Mouse (Mus musculus) testis, postnatal 10 days (tissue): ENCODE data around the gene Scgb2b19.
"Not testable (repeated sequence)": the region's sequence is repeated elsewhere in the genome, so short reads cannot be mapped to it uniquely, and the experiment has no call there.

ENCODE experiments used
- DNase-seq: peaks from one replicate; pipeline ENCODE4 v3.0.0; 2021; ENCODE audit warnings: low spot score

Scgb2b19 gene

DNA sequence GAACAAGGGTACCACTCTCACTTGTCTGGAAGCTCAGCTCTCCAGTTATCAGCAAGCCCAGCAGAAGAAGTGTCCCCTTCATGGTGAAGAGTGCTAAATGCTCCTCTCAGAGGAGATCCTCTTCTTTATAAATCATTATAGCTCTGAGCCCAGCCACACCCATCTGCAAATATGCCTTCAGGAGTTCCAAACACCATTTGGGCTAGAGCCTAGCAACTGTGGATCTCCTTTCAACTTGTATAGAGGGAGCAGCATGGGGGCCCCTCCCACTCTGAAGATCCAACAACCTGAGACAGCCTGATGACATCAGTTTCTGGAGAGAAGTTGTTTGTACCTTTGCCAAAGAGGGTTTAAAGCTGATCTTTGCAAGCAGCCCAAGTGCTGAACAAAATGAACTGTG, at the start of gene Scgb2b19:
Scgb2b19 (minus strand) TSS at position 101 of the 400 bp plus-strand sequence.
- not testable (repeated sequence) for DNase-seq

DNA sequence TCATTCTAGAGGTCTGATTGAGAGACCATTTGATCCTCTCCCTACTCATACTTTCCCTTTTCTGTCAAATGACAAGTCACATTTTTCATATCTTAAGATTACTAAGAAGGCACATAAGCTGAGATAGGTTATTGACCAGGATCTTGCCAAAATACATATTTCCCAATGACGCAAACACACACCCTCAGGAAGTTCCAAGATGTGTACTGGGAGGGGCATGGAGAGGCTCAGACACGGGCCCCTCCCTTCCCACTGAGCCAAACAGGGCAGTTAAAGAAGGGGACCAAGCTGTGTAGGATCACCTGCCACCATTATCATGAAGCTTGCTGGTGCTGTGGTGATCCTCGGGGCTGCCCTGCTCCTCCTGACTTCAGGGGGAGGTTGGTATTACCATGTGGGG, 6.9 kb upstream of the Scgb2b19 start, which contains the start of gene Scgb1b19:
Scgb1b19 (plus strand) TSS at position 301 of the 400 bp plus-strand sequence.
- DNase-seq = not testable (repeated sequence)
